Mouse (Mus musculus) midbrain, embryonic 14.5 days (tissue): Measurements from ENCODE around the gene 1700034J05Rik. TPM values are rescaled to one million over a fixed set of nuclear protein-coding genes. Genes with fewer than 3 reads are reported as not detected.
A peak's percentile ranks its signal among the peaks of the same experiment; 100 is the strongest.

Experiments
- ATAC-seq: fragments of 200-750 bp; cut with Nextera tagmentation; 2 replicates; pipeline ENCODE4 v1.8.0; 2017; ENCODE audit warnings: moderate number of reproducible peaks, moderate library complexity; ENCODE audit not compliant: low FRiP score, low TSS enrichment
- DNase-seq: peaks from one replicate; pipeline ENCODE4 v3.0.0-alpha.2; 2015
- H3K27ac ChIP-seq: fragments of 300-500 bp; sonication (generic); replicated peaks from 2 replicates; pipeline ENCODE4 v1.5.1; 2014; ENCODE audit warnings: mild to moderate bottlenecking, low read depth, low read length, moderate library complexity
- H3K27me3 ChIP-seq: fragments of 300-500 bp; sonication (generic); 2 replicates; pipeline ENCODE4 v1.6.1; 2014; ENCODE audit warnings: low read length, control low read depth, mixed read lengths; ENCODE audit not compliant: control insufficient read depth, insufficient read depth
- H3K36me3 ChIP-seq: fragments of 300-500 bp; sonication (generic); 2 replicates; pipeline ENCODE4 v1.6.1; 2014; ENCODE audit warnings: low read length, control low read depth; ENCODE audit not compliant: control insufficient read depth, insufficient read depth
- H3K4me1 ChIP-seq: fragments of 300-500 bp; sonication (generic); 2 replicates; pipeline ENCODE4 v1.6.1; 2014; ENCODE audit warnings: mild to moderate bottlenecking, antibody characterized with exemption, low read length, control low read depth; ENCODE audit not compliant: control insufficient read depth, insufficient read depth
- H3K4me2 ChIP-seq: fragments of 300-500 bp; sonication (generic); 2 replicates; pipeline ENCODE4 v1.6.1; 2014; ENCODE audit warnings: mild to moderate bottlenecking, low read length, moderate library complexity
- H3K4me3 ChIP-seq: fragments of 300-500 bp; sonication (generic); replicated peaks from 2 replicates; pipeline ENCODE4 v1.5.1; 2014; ENCODE audit warnings: low read depth, low read length
- H3K9ac ChIP-seq: fragments of 300-500 bp; sonication (generic); replicated peaks from 2 replicates; pipeline ENCODE4 v1.6.1; 2014; ENCODE audit warnings: mild to moderate bottlenecking, low read length, moderate library complexity
- H3K9me3 ChIP-seq: fragments of 300-500 bp; sonication (generic); 2 replicates; pipeline ENCODE4 v1.6.1; 2016; ENCODE audit warnings: low read length, control low read depth, mixed read lengths; ENCODE audit not compliant: control insufficient read depth
- WGBS: fragments of 180-500 bp; shearing (Covaris S2); extraction: QIAGEN DNeasy Blood & Tissue Kit; methylation state at CpG from one replicate; pipeline ENCODE4 v1.1.7; 2014; 5-methylcytosine and 5-hydroxymethylcytosine counted together
- polyA plus RNA-seq: library from polyadenylated mRNA; unstranded; fragments of >200 nt; fragmentation: Nextera tagmentation; extraction: Ambion mirVana; gene quantifications from 2 replicates; pipeline ENCODE4 v1.2.1, GENCODE M21; 2014

The 1700034J05Rik gene
- polyA plus RNA-seq, 1 experiment from 2014 or later = not detected

DNA sequence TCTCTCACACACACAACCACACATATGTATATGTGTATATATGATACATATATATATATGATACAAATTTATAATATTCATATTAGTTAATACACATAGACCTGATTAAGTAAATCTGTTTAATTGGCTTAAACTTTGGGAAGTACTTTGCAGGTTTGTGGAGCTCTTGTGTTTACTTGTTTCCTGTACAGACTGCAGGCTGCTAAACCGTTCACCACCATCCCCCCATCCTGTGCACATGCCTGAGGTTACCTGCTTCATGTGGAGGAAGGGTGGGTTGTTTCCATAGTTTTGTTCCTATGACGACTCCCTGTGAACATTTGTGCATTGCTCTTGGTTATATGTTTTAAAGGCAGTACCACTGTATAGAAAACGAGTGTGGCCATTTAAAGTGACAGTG, 17.1 kb upstream of the 1700034J05Rik start:
- Histone ChIP-seq H3K4me2 (no peak overlapping the region), H3K36me3 (no peaks in the 10 kb centered on the region), H3K9ac (no peak overlapping the region), H3K4me3 (no peak overlapping the region), H3K27me3 (no peaks in the 10 kb centered on the region), H3K27ac (no peak overlapping the region), H3K9me3 (no peaks in the 10 kb centered on the region), H3K4me1 (no peaks in the 10 kb centered on the region)
- DNase-seq = no peak
- ATAC-seq = no peak
- WGBS = 80% methylated on average over 3 of the region's 3 CpGs

DNA sequence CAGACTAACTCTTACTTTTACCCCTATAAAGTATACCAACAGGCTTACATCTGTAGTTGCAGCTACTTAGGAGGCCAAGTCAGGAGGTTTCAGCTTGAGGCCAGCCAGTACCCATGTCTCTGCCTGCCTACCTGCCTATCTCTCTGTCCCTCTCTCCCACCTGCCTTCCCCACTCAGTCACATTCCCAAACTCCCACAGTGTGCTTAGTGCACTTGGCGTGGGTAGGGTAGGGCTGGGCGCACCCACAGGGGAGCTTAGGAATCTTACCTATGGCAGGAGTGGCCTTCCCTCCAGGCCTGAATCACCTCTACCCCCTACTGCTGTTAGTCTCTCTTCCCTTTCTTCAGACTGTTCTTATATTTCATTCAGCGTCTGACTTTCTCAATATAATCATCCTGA, 16.6 kb upstream of the 1700034J05Rik start:
- Histone ChIP-seq H3K4me3 (no peak overlapping the region), H3K27ac (no peak overlapping the region), H3K9me3 (no peaks in the 10 kb centered on the region), H3K9ac (no peak overlapping the region), H3K4me2 (no peak overlapping the region), H3K36me3 (no peaks in the 10 kb centered on the region), H3K4me1 (no peaks in the 10 kb centered on the region), H3K27me3 (no peaks in the 10 kb centered on the region)
- 78% methylated on average over 3 of the region's 3 CpGs for WGBS
- ATAC-seq = no peak
- DNase-seq = no peak

DNA sequence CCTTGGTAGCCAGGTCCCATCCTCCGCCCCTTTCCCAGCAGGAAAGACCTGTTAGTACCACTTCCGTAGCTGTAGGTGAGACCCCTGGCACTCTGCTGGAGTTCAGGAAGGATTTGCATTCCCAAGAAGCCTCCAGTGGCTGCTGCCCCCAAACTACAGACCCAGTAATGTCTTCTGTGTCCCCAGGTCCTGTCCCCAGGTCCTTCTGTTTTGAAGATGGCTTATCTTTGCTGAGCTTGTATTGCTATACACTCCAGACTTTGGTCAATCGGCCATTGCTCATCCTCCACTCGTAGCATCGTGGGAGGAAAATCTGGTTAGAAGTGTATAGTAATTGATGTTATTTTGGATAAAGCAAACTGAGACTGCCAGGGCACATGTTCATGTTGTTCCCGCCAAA, 13.6 kb upstream of the 1700034J05Rik start:
- no peaks in the 10 kb centered on the region for H3K9me3 ChIP-seq
- H3K4me2 ChIP-seq = no peak overlapping the region
- ATAC-seq (no peak), DNase-seq (no peak)
- no peaks in the 10 kb centered on the region for H3K4me1 ChIP-seq
- WGBS = 85% methylated on average over 6 of the region's 6 CpGs
- H3K27me3 ChIP-seq = no peaks in the 10 kb centered on the region
- no peaks in the 10 kb centered on the region for H3K36me3 ChIP-seq
- H3K9ac ChIP-seq = no peak overlapping the region
- no peak overlapping the region for H3K27ac ChIP-seq
- H3K4me3 ChIP-seq = no peak overlapping the region

DNA sequence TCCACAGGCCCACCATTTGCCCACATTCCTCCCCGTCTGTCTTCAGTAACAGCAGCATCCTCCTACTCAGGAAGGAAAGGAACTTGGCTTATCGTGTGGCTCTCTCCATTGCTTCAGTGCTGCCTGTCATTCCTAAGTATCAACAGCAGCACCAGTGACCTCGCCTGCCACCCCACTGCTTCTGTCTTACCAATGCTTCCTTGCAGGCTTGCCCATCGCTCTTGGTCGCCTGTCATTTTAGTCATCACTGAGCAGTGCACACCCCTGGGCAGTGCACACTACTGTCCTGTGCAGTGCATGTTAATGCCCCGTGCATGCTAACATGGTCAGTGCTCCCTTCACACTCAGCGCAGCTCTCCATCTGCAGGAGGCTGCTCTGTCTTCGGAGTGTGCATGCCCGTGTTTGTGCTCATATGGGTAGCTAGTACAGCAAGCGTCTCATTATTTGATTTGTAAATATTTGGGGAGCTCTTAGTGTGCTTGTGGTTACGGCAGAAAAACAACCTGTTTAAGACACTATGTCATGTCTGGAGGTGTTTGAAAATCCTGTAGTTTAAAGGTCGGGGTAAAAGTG, 12.3 kb upstream of the 1700034J05Rik start:
- Histone ChIP-seq H3K9me3 (no peaks in the 10 kb centered on the region), H3K36me3 (no peaks in the 10 kb centered on the region), H3K9ac (no peak overlapping the region), H3K4me2 (no peak overlapping the region), H3K27me3 (no peaks in the 10 kb centered on the region), H3K4me3 (no peak overlapping the region), H3K4me1 (no peaks in the 10 kb centered on the region), H3K27ac (no peak overlapping the region)
- no peak for DNase-seq
- 82% methylated on average over 12 of the region's 12 CpGs for WGBS
- ATAC-seq = no peak; the same call in 1 of the 2 replicates

DNA sequence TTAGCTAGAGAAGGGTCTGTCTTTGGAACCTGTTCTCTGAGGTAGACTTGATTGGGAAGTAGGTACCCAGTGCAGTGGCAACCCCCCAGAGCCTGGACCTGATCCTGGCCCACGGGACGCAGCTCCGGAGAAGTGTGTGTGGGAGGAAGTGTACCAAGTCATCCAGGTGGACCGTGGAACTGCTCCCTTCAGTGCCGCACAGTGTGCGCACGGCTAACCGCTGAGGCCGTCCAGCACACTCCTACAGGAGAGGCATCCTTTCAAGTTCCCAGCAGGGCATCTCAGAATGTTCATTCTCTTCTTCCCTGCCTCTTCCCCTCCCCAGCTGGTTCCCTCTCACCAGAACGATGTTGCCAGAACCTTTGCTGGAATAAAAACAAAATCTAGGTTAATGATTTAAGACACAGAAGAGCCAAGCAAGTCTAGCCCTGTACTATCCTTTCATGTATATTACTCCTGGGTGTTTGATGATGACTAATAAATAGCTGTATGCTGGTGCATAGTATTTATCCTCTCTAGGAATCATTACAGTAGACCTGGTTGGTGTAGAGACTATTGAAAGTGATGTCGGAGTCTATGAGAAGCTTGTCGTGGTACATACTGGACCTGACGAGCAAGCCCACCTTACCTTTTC, 11.0 kb upstream of the 1700034J05Rik start:
- DNase-seq (no peak), ATAC-seq (no peak)
- H3K27me3 ChIP-seq = no peaks in the 10 kb centered on the region
- no peaks in the 10 kb centered on the region for H3K9me3 ChIP-seq
- no peaks in the 10 kb centered on the region for H3K4me1 ChIP-seq
- H3K4me3 ChIP-seq = no peak overlapping the region
- no peak overlapping the region for H3K4me2 ChIP-seq
- 80% methylated on average over 13 of the region's 13 CpGs for WGBS
- H3K36me3 ChIP-seq = no peaks in the 10 kb centered on the region
- no peak overlapping the region for H3K9ac ChIP-seq
- no peak overlapping the region for H3K27ac ChIP-seq

DNA sequence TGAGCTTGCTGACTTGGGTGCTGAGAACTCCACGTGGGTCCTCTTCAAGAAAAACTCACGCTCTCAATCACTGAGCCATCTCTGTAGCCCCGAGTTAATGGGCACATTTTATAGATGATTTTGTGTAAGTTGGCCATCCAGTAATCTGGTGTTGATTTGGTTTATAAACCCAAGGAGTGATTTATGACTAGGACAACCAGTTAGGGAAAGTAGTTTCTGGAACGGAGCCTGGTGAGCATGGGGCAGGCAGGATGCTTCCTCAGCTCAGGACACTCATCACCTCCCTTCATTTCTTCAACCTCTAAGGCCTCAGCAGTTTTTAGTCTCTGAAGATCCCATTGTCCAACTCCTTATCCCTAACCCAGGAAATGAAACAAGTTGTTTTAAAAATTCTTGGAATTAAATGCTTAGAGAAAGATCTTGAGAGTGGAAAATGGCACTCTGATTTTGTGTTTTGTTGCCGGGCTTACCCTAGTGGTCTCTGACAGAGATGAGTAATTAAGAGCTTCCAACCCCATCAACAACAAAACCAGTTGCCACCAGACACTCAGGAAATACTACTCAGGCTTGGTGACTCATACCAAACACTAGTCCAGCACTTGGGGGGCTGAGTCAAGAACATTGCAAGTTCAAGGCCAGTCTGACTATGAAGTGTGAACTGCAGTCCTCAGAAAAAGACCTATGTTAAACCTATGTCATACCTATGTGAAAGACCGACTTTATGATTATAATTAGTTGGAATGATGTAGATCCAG, 9.4 kb upstream of the 1700034J05Rik start:
- ATAC-seq = no peak
- no peak overlapping the region for H3K27ac ChIP-seq
- no peak overlapping the region for H3K9ac ChIP-seq
- DNase-seq = no peak
- 96% methylated on average over 6 of the region's 6 CpGs for WGBS
- no peak overlapping the region for H3K4me2 ChIP-seq
- no peak overlapping the region for H3K4me3 ChIP-seq
- H3K9me3 ChIP-seq = no peaks in the 10 kb centered on the region
- H3K4me1 ChIP-seq = no peaks in the 10 kb centered on the region
- no peaks in the 10 kb centered on the region for H3K27me3 ChIP-seq
- H3K36me3 ChIP-seq = no peaks in the 10 kb centered on the region

DNA sequence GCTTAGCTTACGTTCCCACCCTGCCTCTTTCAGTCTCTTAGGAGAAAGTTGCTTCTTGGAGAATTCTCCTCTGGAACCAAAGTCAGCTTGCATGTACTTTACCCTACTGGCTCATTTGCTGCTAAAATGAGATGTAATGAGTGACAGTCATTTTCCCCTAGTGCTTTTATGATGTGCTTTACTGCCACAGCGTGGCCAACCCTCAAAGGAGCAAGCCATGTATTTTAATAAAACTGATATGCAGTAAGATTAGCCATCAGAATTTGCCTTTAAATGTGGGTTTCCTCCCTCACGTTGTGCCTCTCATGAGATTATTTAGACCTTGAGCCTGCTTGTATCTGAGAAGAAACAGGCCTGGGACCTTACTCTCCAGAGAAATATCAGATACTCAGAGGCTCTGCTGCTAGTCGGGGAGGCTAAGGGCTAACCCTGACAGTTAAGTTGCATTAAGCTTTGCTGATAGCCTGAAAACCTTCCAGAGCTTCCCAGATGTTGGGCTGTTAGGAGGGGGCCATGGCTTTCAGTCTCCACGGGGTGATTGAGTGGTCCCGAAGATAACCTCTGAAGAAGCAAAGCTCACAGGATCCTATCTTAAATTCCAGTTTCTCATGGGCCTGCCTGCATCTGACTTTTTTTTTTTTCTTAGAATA, 7.7 kb upstream of the 1700034J05Rik start:
- H3K4me3 ChIP-seq = no peak overlapping the region
- no peaks in the 10 kb centered on the region for H3K27me3 ChIP-seq
- DNase-seq = peak; percentile 22
- H3K9ac ChIP-seq = no peak overlapping the region
- no peaks in the 10 kb centered on the region for H3K4me1 ChIP-seq
- H3K27ac ChIP-seq = no peak overlapping the region
- 78% methylated on average over 6 of the region's 6 CpGs for WGBS
- no peak overlapping the region for H3K4me2 ChIP-seq
- no peak for ATAC-seq
- H3K36me3 ChIP-seq = no peaks in the 10 kb centered on the region
- no peaks in the 10 kb centered on the region for H3K9me3 ChIP-seq

DNA sequence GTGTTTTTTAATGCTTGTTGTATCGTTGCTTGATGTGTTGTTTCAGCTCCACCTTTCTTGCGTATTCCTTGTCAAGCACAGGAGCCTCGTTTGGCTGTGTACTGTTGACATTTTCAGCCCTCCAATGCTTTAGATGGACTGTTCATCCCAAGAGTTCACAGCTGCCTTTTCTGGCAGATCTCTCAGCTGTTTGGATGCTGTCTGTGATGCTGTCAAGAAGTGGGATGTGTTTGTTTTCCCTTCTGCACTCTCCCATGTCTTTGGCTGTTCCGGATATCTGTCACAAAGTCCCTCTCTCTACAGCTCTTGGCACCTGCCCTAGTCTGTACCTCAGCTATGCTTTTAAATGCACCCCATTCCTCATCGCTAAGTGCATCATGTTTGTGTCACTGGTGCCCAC, 6.7 kb upstream of the 1700034J05Rik start:
- no peak overlapping the region for H3K9ac ChIP-seq
- no peaks in the 10 kb centered on the region for H3K27me3 ChIP-seq
- ATAC-seq = no peak
- H3K4me3 ChIP-seq = no peak overlapping the region
- H3K4me1 ChIP-seq = peaks cover under 1% of the 10 kb centered on the region; the same call in 1 of the 2 replicates
- H3K27ac ChIP-seq = no peak overlapping the region
- H3K9me3 ChIP-seq = no peaks in the 10 kb centered on the region
- no peak for DNase-seq
- H3K4me2 ChIP-seq = no peak overlapping the region
- H3K36me3 ChIP-seq = no peaks in the 10 kb centered on the region
- 85% methylated on average over 5 of the region's 5 CpGs for WGBS
